Mouse (Mus musculus): ENCODE data around the gene Specc1. TPM values are rescaled to one million over a fixed set of nuclear protein-coding genes. Genes with fewer than 3 reads are reported as not detected.

Gene Specc1
- polyA plus RNA-seq, 1 experiment from 2014 or later = 17.1 TPM

DNA sequence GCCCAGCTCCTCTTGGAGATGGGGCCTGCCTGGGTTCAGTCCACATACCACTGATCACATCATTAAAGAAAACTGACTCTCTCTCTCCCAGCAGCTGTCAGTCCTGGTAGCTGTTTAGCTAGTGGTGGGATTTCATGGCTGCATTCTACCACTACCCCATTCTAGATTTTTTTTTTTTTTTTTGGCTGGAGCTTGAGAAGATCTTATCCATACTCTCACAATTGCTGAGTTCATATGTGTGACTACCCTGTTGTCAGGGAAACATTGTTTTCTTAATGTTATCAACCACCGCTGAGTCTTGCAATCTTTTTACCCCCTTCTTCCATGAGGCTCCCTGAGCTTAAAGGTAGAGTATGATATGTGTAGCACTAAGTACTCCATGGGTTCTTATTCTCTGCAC is 246.1 kb downstream of the Specc1 start:
- Histone ChIP-seq H3K4me3 (ENCODE audit: low read depth, low read length) (no peak overlapping the region), H3K9me3 (replicated peaks; ENCODE audit: control insufficient read depth, low read length) (no peaks in the 10 kb centered on the region), H3K27me3 (ENCODE audit: control insufficient read depth, insufficient read depth, low read length) (no peaks in the 10 kb centered on the region), H3K9ac (ENCODE audit: low read depth, low read length) (no peak overlapping the region), H3K36me3 (ENCODE audit: control insufficient read depth, insufficient read depth, low read length) (no peaks in the 10 kb centered on the region), H3K4me1 (ENCODE audit: control insufficient read depth, insufficient read depth, low read length) (no peaks in the 10 kb centered on the region), H3K4me2 (no peak overlapping the region), H3K27ac (ENCODE audit: low read depth, low read length) (no peak overlapping the region)
- no peak for ATAC-seq (replicated peaks; ENCODE audit: insufficient number of reproducible peaks, low FRiP score, low TSS enrichment)
- 77% methylated on average over 1 of the region's 1 CpGs for WGBS (ENCODE audit: insufficient replicate concordance)

DNA sequence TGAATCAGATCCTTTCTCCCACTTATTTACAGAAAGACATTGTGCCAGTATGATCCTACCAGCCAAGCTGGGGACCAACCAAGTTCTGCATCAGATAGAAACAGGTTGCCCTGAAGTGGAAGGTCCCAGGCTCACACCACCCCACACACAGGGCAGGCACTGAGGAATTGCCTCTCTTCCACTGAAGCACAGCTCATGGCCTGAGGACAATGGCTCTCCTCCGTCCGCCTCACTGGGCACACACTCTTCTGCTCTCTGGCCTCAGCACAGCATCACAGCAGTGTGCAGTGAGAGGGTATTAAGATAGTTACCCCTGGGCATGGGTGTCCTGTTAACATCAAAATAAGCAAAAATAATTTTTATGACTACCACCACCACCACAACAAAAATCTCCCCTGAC is 252.5 kb downstream of the Specc1 start:
- H3K9ac ChIP-seq (ENCODE audit: low read depth, low read length) = no peak overlapping the region
- H3K27me3 ChIP-seq (ENCODE audit: control insufficient read depth, insufficient read depth, low read length) = no peaks in the 10 kb centered on the region
- no peak overlapping the region for H3K27ac ChIP-seq (ENCODE audit: low read depth, low read length)
- no peaks in the 10 kb centered on the region for H3K36me3 ChIP-seq (ENCODE audit: control insufficient read depth, insufficient read depth, low read length)
- H3K4me1 ChIP-seq (ENCODE audit: control insufficient read depth, insufficient read depth, low read length) = no peaks in the 10 kb centered on the region
- no peaks in the 10 kb centered on the region for H3K9me3 ChIP-seq (replicated peaks; ENCODE audit: control insufficient read depth, low read length)
- H3K4me2 ChIP-seq = no peak overlapping the region
- ATAC-seq (replicated peaks; ENCODE audit: insufficient number of reproducible peaks, low FRiP score, low TSS enrichment) = no peak
- H3K4me3 ChIP-seq (ENCODE audit: low read depth, low read length) = no peak overlapping the region
- 93% methylated on average over 2 of the region's 2 CpGs for WGBS (ENCODE audit: insufficient replicate concordance)

DNA sequence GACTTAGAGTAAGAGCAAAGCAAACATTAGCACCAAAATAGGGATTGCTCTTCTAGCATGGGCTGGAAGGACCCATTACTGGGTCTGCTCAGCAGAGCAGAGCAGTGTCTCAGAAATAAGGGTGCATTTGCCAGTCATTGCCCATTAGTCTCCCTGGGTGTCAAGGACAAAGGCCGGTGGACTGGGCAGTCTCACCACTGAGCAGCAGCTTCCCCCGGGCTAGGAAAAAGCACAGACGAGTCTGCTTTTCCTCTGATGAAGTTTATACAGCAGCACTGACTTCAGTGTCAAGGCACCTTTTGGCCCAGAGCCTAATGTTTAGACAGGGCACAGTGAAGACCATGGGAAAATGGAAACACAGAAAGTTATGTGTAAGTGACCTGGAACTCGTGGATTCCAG is 253.3 kb downstream of the Specc1 start:
- Histone ChIP-seq H3K4me1 (ENCODE audit: control insufficient read depth, insufficient read depth, low read length) (no peaks in the 10 kb centered on the region), H3K27ac (ENCODE audit: low read depth, low read length) (no peak overlapping the region), H3K4me3 (ENCODE audit: low read depth, low read length) (no peak overlapping the region), H3K27me3 (ENCODE audit: control insufficient read depth, insufficient read depth, low read length) (no peaks in the 10 kb centered on the region), H3K9ac (ENCODE audit: low read depth, low read length) (no peak overlapping the region), H3K4me2 (no peak overlapping the region), H3K9me3 (replicated peaks; ENCODE audit: control insufficient read depth, low read length) (no peaks in the 10 kb centered on the region), H3K36me3 (ENCODE audit: control insufficient read depth, insufficient read depth, low read length) (no peaks in the 10 kb centered on the region)
- ATAC-seq (replicated peaks; ENCODE audit: insufficient number of reproducible peaks, low FRiP score, low TSS enrichment) = no peak
- WGBS (ENCODE audit: insufficient replicate concordance) = 58% methylated on average over 4 of the region's 4 CpGs

DNA sequence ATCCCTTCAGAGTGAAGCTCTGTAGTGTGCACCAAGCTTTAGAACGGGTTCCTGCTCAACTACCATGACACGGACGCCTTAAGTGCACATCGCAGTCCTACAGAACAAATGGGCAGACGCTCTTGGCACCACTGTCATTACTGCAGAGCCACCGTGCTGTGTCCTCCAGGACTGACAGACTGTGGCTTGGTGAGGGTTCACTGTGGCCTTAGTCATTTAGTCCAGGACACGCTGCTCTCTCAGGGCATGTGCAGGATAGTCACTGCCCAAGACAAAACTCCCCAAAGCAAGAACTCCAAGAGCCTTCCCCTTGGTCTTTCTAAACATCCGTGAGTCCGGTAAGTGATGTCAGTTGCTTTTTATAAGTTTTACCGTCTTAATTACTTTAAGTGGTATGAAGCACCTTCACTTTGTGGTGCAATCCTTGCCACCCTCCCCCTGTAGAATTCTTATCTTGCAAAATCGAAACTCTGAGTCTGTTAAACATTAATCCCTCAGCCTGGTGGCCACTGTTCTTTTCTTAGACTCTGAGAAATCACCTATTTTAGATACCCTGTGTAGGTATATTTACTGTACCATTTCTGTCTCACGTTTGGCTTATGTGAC is 256.9 kb downstream of the Specc1 start:
- WGBS (ENCODE audit: insufficient replicate concordance) = 86% methylated on average over 12 of the region's 12 CpGs
- Histone ChIP-seq H3K9me3 (replicated peaks; ENCODE audit: control insufficient read depth, low read length) (no peaks in the 10 kb centered on the region), H3K4me3 (ENCODE audit: low read depth, low read length) (no peak overlapping the region), H3K4me2 (no peak overlapping the region), H3K27ac (ENCODE audit: low read depth, low read length) (no peak overlapping the region), H3K9ac (ENCODE audit: low read depth, low read length) (no peak overlapping the region), H3K36me3 (ENCODE audit: control insufficient read depth, insufficient read depth, low read length) (no peaks in the 10 kb centered on the region), H3K4me1 (ENCODE audit: control insufficient read depth, insufficient read depth, low read length) (no peaks in the 10 kb centered on the region), H3K27me3 (ENCODE audit: control insufficient read depth, insufficient read depth, low read length) (no peaks in the 10 kb centered on the region)
- ATAC-seq (replicated peaks; ENCODE audit: insufficient number of reproducible peaks, low FRiP score, low TSS enrichment) = no peak

DNA sequence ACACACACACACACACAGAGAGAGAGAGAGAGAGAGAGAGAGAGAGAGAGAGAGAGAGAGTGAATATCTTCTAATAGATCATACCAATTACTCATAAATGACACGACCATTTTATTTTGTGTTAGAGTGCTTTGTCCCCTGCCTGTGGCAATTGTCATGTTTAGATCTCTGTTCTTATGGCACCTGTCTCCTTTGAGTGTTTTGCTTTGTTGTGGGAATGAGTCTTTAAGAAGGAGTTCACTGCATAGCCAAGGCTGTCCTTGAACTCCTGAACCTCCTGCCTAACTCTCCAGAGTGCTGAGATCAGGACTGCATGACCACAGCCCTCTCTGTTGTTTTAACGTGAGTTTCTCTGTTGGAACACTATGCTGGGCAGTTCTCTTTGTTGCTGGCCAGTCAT is 258.5 kb downstream of the Specc1 start:
- no peak overlapping the region for H3K9ac ChIP-seq (ENCODE audit: low read depth, low read length)
- no peak overlapping the region for H3K27ac ChIP-seq (ENCODE audit: low read depth, low read length)
- no peak for ATAC-seq (replicated peaks; ENCODE audit: insufficient number of reproducible peaks, low FRiP score, low TSS enrichment)
- no peaks in the 10 kb centered on the region for H3K36me3 ChIP-seq (ENCODE audit: control insufficient read depth, insufficient read depth, low read length)
- H3K4me2 ChIP-seq = no peak overlapping the region
- H3K4me1 ChIP-seq (ENCODE audit: control insufficient read depth, insufficient read depth, low read length) = no peaks in the 10 kb centered on the region
- H3K4me3 ChIP-seq (ENCODE audit: low read depth, low read length) = no peak overlapping the region
- H3K27me3 ChIP-seq (ENCODE audit: control insufficient read depth, insufficient read depth, low read length) = no peaks in the 10 kb centered on the region
- H3K9me3 ChIP-seq (replicated peaks; ENCODE audit: control insufficient read depth, low read length) = no peaks in the 10 kb centered on the region
- WGBS (ENCODE audit: insufficient replicate concordance) = 65% methylated on average over 2 of the region's 2 CpGs

DNA sequence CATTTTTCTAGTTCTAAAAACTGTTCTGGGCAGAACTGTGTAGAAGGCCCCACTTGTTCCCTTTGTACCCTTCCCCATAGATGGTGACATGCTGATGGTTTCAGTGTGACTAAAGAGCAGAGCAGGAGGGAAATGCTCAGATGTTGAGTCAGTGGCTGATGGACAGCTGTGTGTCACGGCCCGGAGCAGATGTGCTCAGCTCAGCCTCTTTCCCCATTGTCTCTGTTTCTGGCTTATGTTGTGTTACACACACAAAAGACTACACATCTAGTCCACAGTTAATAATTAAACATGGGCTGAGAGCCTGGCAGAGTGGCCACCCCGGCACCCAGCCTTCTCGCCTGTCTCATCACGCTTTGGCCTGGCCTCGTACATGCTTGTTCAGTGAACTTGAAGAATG is 261.2 kb downstream of the Specc1 start:
- Histone ChIP-seq H3K9me3 (replicated peaks; ENCODE audit: control insufficient read depth, low read length) (no peaks in the 10 kb centered on the region), H3K36me3 (ENCODE audit: control insufficient read depth, insufficient read depth, low read length) (no peaks in the 10 kb centered on the region), H3K4me3 (ENCODE audit: low read depth, low read length) (no peak overlapping the region), H3K27me3 (ENCODE audit: control insufficient read depth, insufficient read depth, low read length) (no peaks in the 10 kb centered on the region), H3K27ac (ENCODE audit: low read depth, low read length) (no peak overlapping the region), H3K4me2 (no peak overlapping the region), H3K9ac (ENCODE audit: low read depth, low read length) (no peak overlapping the region), H3K4me1 (ENCODE audit: control insufficient read depth, insufficient read depth, low read length) (peaks cover 15% of the 10 kb centered on the region)
- no peak for ATAC-seq (replicated peaks; ENCODE audit: insufficient number of reproducible peaks, low FRiP score, low TSS enrichment)
- WGBS (ENCODE audit: insufficient replicate concordance) = 86% methylated on average over 6 of the region's 6 CpGs

DNA sequence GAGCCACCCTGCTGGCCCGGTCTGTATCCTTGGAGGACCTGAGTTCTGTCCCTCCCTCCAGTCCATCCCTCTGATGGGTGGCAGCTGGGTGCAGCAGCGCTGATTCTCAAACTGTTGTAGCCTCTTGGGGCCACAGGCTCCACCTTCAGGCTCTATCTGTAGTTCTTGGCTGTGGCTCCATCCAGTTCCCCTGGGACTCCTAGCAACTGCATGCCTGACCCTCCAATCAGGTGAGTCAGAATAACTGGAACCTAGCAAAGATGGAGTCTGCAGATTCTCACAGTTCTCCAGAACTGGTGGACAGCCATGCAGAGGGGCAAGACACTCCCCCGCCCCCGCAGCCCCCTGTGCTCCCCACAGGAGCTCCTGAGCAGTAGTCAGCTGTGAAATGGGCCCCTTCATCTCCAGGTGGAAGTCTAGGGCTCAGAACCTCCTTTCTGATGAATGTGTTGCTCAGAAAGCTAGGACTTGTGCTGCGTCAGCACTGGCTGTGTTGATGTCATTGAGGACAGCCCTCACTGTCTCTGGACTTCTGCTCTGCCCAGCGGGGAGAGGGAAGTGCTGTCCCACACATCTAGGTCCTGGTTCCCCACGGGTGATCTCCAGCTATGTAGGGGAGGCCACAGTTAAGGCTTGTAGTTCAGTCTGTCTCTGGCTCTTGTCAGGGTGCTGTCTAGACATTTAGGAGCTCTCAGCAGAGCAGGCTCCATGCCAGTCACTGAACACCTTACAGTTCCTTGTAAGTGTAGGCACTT is 264.4 kb downstream of the Specc1 start:
- WGBS (ENCODE audit: insufficient replicate concordance) = 61% methylated on average over 7 of the region's 7 CpGs
- no peak overlapping the region for H3K27ac ChIP-seq (ENCODE audit: low read depth, low read length)

DNA sequence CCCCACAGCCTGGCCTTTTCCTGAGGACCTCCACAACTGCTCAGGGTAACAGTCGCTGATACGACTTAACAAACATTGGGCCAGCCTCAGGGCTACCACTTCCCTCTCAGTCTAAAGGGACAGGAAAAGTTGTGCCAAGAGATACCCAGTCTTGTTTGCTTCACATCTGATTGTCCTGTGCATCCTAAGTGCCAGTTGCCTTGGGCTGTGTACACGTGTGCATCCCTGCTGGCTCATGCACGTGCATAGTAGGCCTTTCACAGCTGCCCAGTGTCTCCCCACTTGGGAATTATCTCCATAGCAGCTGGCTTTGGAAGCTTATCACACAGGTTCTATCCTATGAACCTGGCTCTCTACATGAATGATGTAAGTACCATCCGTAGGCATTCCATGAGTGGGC is 266.9 kb downstream of the Specc1 start:
- WGBS (ENCODE audit: insufficient replicate concordance) = 77% methylated on average over 5 of the region's 5 CpGs
- no peak overlapping the region for H3K4me3 ChIP-seq (ENCODE audit: low read depth, low read length)

More for the DNA sequence above, 264.4 kb downstream of the Specc1 start:
- H3K9me3 ChIP-seq (replicated peaks; ENCODE audit: control insufficient read depth, low read length) = no peaks in the 10 kb centered on the region
- H3K4me1 ChIP-seq (ENCODE audit: control insufficient read depth, insufficient read depth, low read length) = peaks cover 18% of the 10 kb centered on the region
- ATAC-seq (replicated peaks; ENCODE audit: insufficient number of reproducible peaks, low FRiP score, low TSS enrichment) = no peak
- no peaks in the 10 kb centered on the region for H3K36me3 ChIP-seq (ENCODE audit: control insufficient read depth, insufficient read depth, low read length)
- no peak overlapping the region for H3K4me3 ChIP-seq (ENCODE audit: low read depth, low read length)
- no peak overlapping the region for H3K9ac ChIP-seq (ENCODE audit: low read depth, low read length)
- H3K4me2 ChIP-seq = no peak overlapping the region
- H3K27me3 ChIP-seq (ENCODE audit: control insufficient read depth, insufficient read depth, low read length) = no peaks in the 10 kb centered on the region

DNA sequence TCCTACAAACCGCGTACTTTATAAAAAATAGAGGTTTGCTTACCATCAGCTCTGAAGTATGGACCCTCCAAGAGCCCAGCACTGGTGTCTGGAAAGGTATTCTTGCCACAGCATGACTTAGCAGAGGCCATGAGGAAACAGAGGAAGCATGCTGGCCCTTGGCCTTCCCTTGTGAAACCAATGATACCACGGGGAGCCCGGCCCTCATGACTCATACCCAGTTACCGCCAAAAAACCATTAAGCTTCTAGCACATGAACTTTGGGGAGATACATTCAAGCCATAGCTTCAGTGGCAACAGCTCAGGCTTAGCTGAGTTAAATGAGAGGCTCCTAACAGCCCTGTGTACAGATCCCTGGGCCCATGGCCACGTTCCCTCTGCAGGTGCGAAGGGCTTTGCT is 267.4 kb downstream of the Specc1 start:
- Histone ChIP-seq H3K4me2 (no peak overlapping the region), H3K27ac (ENCODE audit: low read depth, low read length) (no peak overlapping the region), H3K4me3 (ENCODE audit: low read depth, low read length) (no peak overlapping the region), H3K9ac (ENCODE audit: low read depth, low read length) (no peak overlapping the region), H3K27me3 (ENCODE audit: control insufficient read depth, insufficient read depth, low read length) (no peaks in the 10 kb centered on the region), H3K9me3 (replicated peaks; ENCODE audit: control insufficient read depth, low read length) (no peaks in the 10 kb centered on the region), H3K4me1 (ENCODE audit: control insufficient read depth, insufficient read depth, low read length) (peaks cover 18% of the 10 kb centered on the region), H3K36me3 (ENCODE audit: control insufficient read depth, insufficient read depth, low read length) (no peaks in the 10 kb centered on the region)
- no peak for ATAC-seq (replicated peaks; ENCODE audit: insufficient number of reproducible peaks, low FRiP score, low TSS enrichment)
- WGBS (ENCODE audit: insufficient replicate concordance) = 87% methylated on average over 7 of the region's 7 CpGs

More for the DNA sequence above, 266.9 kb downstream of the Specc1 start:
- ATAC-seq (replicated peaks; ENCODE audit: insufficient number of reproducible peaks, low FRiP score, low TSS enrichment) = no peak
- Histone ChIP-seq H3K36me3 (ENCODE audit: control insufficient read depth, insufficient read depth, low read length) (no peaks in the 10 kb centered on the region), H3K9ac (ENCODE audit: low read depth, low read length) (no peak overlapping the region), H3K4me2 (no peak overlapping the region), H3K9me3 (replicated peaks; ENCODE audit: control insufficient read depth, low read length) (no peaks in the 10 kb centered on the region), H3K27ac (ENCODE audit: low read depth, low read length) (no peak overlapping the region), H3K27me3 (ENCODE audit: control insufficient read depth, insufficient read depth, low read length) (no peaks in the 10 kb centered on the region), H3K4me1 (ENCODE audit: control insufficient read depth, insufficient read depth, low read length) (peaks cover 18% of the 10 kb centered on the region)

Measured in heart, embryonic 11.5 days (tissue).